Mouse (Mus musculus): ENCODE measurements around the gene Dse. TPM values are rescaled to one million over a fixed set of nuclear protein-coding genes. Genes with fewer than 3 reads are reported as not detected.

Dse gene
- polyA plus RNA-seq, 1 experiment from 2014 or later = 5.8 TPM

GRCm38 (mm10) chr10:34175870-34176606 is 31.5 kb downstream of the Dse start:
- H3K36me3 ChIP-seq (ENCODE audit: control insufficient read depth, insufficient read depth) = no peaks in the 10 kb centered on the region
- no peaks in the 10 kb centered on the region for H3K4me1 ChIP-seq (replicated peaks; ENCODE audit: control insufficient read depth, insufficient read depth, low read length)
- no peak for ATAC-seq
- no peak overlapping the region for H3K9ac ChIP-seq (ENCODE audit: low read depth, low read length)
- H3K27ac ChIP-seq (ENCODE audit: low read depth, low read length) = no peak overlapping the region
- H3K9me3 ChIP-seq (ENCODE audit: control insufficient read depth) = no peaks in the 10 kb centered on the region
- H3K27me3 ChIP-seq (replicated peaks; ENCODE audit: control insufficient read depth, insufficient read depth, low read length) = no peaks in the 10 kb centered on the region
- H3K4me2 ChIP-seq (replicated peaks; ENCODE audit: low read depth) = no peak overlapping the region
- TF ChIP-seq CTCF (IDR thresholded peaks at IDR 0.05; ENCODE audit: low read depth) = no peak
- WGBS = 51% methylated on average over 8 of the region's 8 CpGs
- no peak overlapping the region for H3K4me3 ChIP-seq (ENCODE audit: low read depth, low read length)

GRCm38 (mm10) chr10:34172663-34173282 is 34.7 kb downstream of the Dse start:
- Histone ChIP-seq H3K36me3 (ENCODE audit: control insufficient read depth, insufficient read depth) (no peaks in the 10 kb centered on the region), H3K27me3 (replicated peaks; ENCODE audit: control insufficient read depth, insufficient read depth, low read length) (no peaks in the 10 kb centered on the region), H3K4me1 (replicated peaks; ENCODE audit: control insufficient read depth, insufficient read depth, low read length) (no peaks in the 10 kb centered on the region), H3K9me3 (ENCODE audit: control insufficient read depth) (no peaks in the 10 kb centered on the region), H3K4me2 (replicated peaks; ENCODE audit: low read depth) (no peak overlapping the region), H3K9ac (ENCODE audit: low read depth, low read length) (no peak overlapping the region), H3K27ac (ENCODE audit: low read depth, low read length) (no peak overlapping the region), H3K4me3 (ENCODE audit: low read depth, low read length) (no peak overlapping the region)
- no peak for TF ChIP-seq CTCF (IDR thresholded peaks at IDR 0.05; ENCODE audit: low read depth)
- ATAC-seq = no peak
- 84% methylated on average over 4 of the region's 4 CpGs for WGBS

DNA sequence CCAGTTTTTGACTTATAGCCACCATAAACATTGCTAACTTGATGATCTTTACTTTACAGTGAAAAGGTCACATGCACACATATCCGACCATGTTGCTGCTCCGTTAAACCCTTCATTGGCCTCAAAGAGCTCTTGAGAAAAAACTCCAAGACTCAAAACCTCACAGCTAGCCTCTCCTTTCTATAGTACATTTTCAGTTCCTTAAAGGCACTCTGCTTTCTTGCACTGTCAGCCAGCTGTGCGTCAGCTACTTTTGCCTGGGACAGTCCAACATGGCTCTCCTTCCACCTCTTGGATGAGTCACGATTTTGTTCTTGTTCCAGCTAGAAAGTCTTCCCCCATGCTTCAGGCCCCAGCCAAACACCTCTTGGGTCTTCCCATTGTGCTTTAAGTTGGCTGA is 35.9 kb downstream of the Dse start:
- ATAC-seq = no peak
- Histone ChIP-seq H3K4me3 (ENCODE audit: low read depth, low read length) (no peak overlapping the region), H3K9me3 (ENCODE audit: control insufficient read depth) (no peaks in the 10 kb centered on the region), H3K27me3 (replicated peaks; ENCODE audit: control insufficient read depth, insufficient read depth, low read length) (no peaks in the 10 kb centered on the region), H3K9ac (ENCODE audit: low read depth, low read length) (no peak overlapping the region), H3K36me3 (ENCODE audit: control insufficient read depth, insufficient read depth) (no peaks in the 10 kb centered on the region), H3K4me2 (replicated peaks; ENCODE audit: low read depth) (no peak overlapping the region), H3K4me1 (replicated peaks; ENCODE audit: control insufficient read depth, insufficient read depth, low read length) (no peaks in the 10 kb centered on the region), H3K27ac (ENCODE audit: low read depth, low read length) (no peak overlapping the region)
- 71% methylated on average over 4 of the region's 4 CpGs for WGBS
- no peak for TF ChIP-seq CTCF (IDR thresholded peaks at IDR 0.05; ENCODE audit: low read depth)

DNA sequence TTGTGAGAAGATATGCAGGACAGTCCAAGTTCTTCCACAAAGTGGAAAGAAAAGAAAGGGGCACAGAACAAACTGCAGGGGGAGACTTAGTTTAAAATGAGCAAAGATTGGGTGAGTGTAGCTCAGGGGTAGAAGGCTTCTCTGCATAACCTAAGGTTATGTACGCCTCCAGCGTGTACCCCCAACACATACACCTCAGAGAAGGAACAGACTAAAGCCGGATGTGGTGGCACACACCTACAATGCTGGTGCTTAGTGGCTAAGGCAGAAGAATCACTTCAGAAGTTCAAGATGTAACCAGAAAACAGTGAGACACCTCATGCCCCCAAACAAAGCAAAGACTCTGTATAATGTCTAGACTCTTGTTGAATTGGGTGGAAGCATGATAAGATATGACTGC is 36.3 kb downstream of the Dse start:
- no peak for TF ChIP-seq CTCF (IDR thresholded peaks at IDR 0.05; ENCODE audit: low read depth)
- Histone ChIP-seq H3K27ac (ENCODE audit: low read depth, low read length) (no peak overlapping the region), H3K9me3 (ENCODE audit: control insufficient read depth) (no peaks in the 10 kb centered on the region), H3K4me3 (ENCODE audit: low read depth, low read length) (no peak overlapping the region), H3K9ac (ENCODE audit: low read depth, low read length) (no peak overlapping the region), H3K27me3 (replicated peaks; ENCODE audit: control insufficient read depth, insufficient read depth, low read length) (no peaks in the 10 kb centered on the region), H3K4me1 (replicated peaks; ENCODE audit: control insufficient read depth, insufficient read depth, low read length) (no peaks in the 10 kb centered on the region), H3K4me2 (replicated peaks; ENCODE audit: low read depth) (no peak overlapping the region), H3K36me3 (ENCODE audit: control insufficient read depth, insufficient read depth) (no peaks in the 10 kb centered on the region)
- 93% methylated on average over 3 of the region's 3 CpGs for WGBS
- ATAC-seq = no peak

DNA sequence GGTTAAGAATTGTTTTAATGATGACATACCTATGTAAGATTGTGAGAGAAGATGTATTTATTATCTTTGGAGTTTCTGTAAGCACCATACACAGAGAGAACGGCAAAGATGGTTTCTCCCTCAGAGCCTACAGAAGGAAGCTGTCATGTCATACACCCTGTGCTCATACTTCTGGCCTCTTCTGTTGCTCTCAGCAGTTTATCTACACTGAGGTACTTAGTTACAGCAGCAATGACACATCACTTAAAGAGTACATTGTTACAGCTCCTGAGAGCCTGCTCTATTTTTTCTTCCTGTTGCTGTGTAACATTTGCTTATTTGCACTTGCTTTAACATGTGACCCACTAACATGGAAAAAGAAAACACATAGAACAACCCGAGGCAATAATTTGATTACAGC is 40.5 kb downstream of the Dse start:
- whole genome bisulfite sequencing = 64% methylated on average over 2 of the region's 2 CpGs
- H3K4me1 ChIP-seq (replicated peaks; ENCODE audit: control insufficient read depth, insufficient read depth, low read length) = no peaks in the 10 kb centered on the region
- no peaks in the 10 kb centered on the region for H3K27me3 ChIP-seq (replicated peaks; ENCODE audit: control insufficient read depth, insufficient read depth, low read length)

DNA sequence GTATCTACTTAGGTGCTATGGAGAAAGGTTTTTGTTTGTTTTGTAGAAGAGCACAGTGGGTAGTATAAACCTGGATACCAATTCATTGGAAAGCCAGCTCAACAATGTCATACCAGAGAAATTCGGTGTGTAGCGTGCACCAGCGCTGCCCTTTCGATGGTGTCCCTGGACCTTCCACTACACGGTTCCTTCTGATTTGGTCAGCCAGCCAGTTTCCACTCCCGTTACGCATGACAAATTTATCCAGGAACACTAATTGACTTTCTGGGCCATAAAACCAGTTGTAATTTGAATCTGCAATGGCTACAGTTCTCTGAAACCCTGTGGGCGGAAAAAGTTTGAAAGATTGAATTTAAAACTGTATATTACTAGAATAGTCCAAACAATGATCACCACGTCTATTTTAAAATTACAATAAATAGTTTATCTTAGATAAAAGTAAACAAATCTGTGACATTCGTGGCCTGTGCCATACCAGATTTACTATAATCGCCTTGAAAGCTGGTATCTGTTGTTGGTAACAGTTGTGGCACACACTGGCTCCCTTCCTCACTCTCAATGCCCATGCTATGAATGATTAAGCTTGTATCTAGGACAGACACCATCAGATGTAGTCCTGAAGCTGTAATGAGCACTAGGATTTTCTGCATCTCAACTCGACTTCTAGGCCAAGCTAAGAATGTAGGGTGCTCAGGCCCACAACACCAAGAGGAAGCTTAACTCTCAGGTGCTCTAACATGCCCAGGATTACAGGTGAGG is 51.5 kb downstream of the Dse start:
- no peak overlapping the region for H3K27ac ChIP-seq (ENCODE audit: low read depth, low read length)
- no peak overlapping the region for H3K9ac ChIP-seq (ENCODE audit: low read depth, low read length)
- H3K27me3 ChIP-seq (replicated peaks; ENCODE audit: control insufficient read depth, insufficient read depth, low read length) = no peaks in the 10 kb centered on the region
- H3K4me3 ChIP-seq (ENCODE audit: low read depth, low read length) = no peak overlapping the region
- H3K9me3 ChIP-seq (ENCODE audit: control insufficient read depth) = no peaks in the 10 kb centered on the region
- H3K4me2 ChIP-seq (replicated peaks; ENCODE audit: low read depth) = no peak overlapping the region
- H3K36me3 ChIP-seq (ENCODE audit: control insufficient read depth, insufficient read depth) = no peaks in the 10 kb centered on the region
- H3K4me1 ChIP-seq (replicated peaks; ENCODE audit: control insufficient read depth, insufficient read depth, low read length) = no peaks in the 10 kb centered on the region
- no peak for ATAC-seq
- WGBS = 79% methylated on average over 12 of the region's 12 CpGs
- TF ChIP-seq CTCF (IDR thresholded peaks at IDR 0.05; ENCODE audit: low read depth) = no peak

More for the DNA sequence above, 40.5 kb downstream of the Dse start:
- no peak overlapping the region for H3K27ac ChIP-seq (ENCODE audit: low read depth, low read length)
- peaks cover 4% of the 10 kb centered on the region; the same call in 1 of the 2 replicates for H3K36me3 ChIP-seq (ENCODE audit: control insufficient read depth, insufficient read depth)
- H3K4me2 ChIP-seq (replicated peaks; ENCODE audit: low read depth) = no peak overlapping the region
- H3K9me3 ChIP-seq (ENCODE audit: control insufficient read depth) = no peaks in the 10 kb centered on the region
- H3K9ac ChIP-seq (ENCODE audit: low read depth, low read length) = no peak overlapping the region
- no peak for TF ChIP-seq CTCF (IDR thresholded peaks at IDR 0.05; ENCODE audit: low read depth)
- ATAC-seq = no peak
- no peak overlapping the region for H3K4me3 ChIP-seq (ENCODE audit: low read depth, low read length)
